Mouse (Mus musculus): ENCODE data around the gene Dapk1.

GRCm38 (mm10) chr13:60728276-60729054 is 126.7 kb downstream of the Dapk1 start:
- TF ChIP-seq CTCF (IDR thresholded peaks at IDR 0.05; ENCODE audit: extremely low read depth, insufficient read depth, insufficient read length, insufficient replicate concordance) (no peak), POLR2A (IDR thresholded peaks at IDR 0.05; ENCODE audit: low read depth, low read length) (no peak)

Data from spleen, adult 2 months (tissue).